Mouse (Mus musculus) liver, embryonic 11.5 days (tissue): ENCODE data around the gene Ankrd13a. TPM values are rescaled to one million over a fixed set of nuclear protein-coding genes. Genes with fewer than 3 reads are reported as not detected.
"Not testable (repeated sequence)": the region's sequence is repeated elsewhere in the genome, so short reads cannot be mapped to it uniquely, and the experiment has no call there.

Experiments used
- ATAC-seq: fragments of 200-750 bp; cut with Nextera tagmentation; replicated peaks from 2 replicates; pipeline ENCODE4 v1.8.0; 2017; ENCODE audit warnings: moderate number of reproducible peaks, mild to moderate bottlenecking, moderate TSS enrichment, moderate library complexity; ENCODE audit not compliant: low FRiP score
- DNase-seq: peaks from one replicate; pipeline ENCODE4 v3.0.0-alpha.2; 2017; ENCODE audit warnings: low spot score
- H3K27ac ChIP-seq: fragments of 300-500 bp; sonication (generic); 2 replicates; pipeline ENCODE4 v1.5.1; 2014; ENCODE audit warnings: mild to moderate bottlenecking, low read depth, low read length, control low read depth
- H3K27me3 ChIP-seq: fragments of 300-500 bp; sonication (generic); replicated peaks from 2 replicates; pipeline ENCODE4 v1.6.1; 2014; ENCODE audit warnings: low read length, mixed read lengths; ENCODE audit not compliant: control insufficient read depth, insufficient read depth
- H3K36me3 ChIP-seq: fragments of 300-500 bp; sonication (generic); 2 replicates; pipeline ENCODE4 v1.6.1; 2014; ENCODE audit warnings: mild to moderate bottlenecking, low read length, moderate library complexity, mixed read lengths; ENCODE audit not compliant: control insufficient read depth, insufficient read depth
- H3K4me1 ChIP-seq: fragments of 300-500 bp; sonication (generic); replicated peaks from 2 replicates; pipeline ENCODE4 v1.6.1; 2014; ENCODE audit warnings: low read length, mixed read lengths; ENCODE audit not compliant: control insufficient read depth, insufficient read depth
- H3K4me2 ChIP-seq: fragments of 300-500 bp; sonication (generic); 2 replicates; pipeline ENCODE4 v1.6.1; 2014; ENCODE audit warnings: mild to moderate bottlenecking, control low read depth, moderate library complexity
- H3K4me3 ChIP-seq: fragments of 300-500 bp; sonication (generic); 2 replicates; pipeline ENCODE4 v1.5.1; 2014; ENCODE audit warnings: low read depth, low read length, control low read depth
- H3K9ac ChIP-seq: fragments of 300-500 bp; sonication (generic); 2 replicates; pipeline ENCODE4 v1.6.1; 2014; ENCODE audit warnings: low read depth, low read length, control low read depth
- H3K9me3 ChIP-seq: fragments of 300-500 bp; sonication (generic); 2 replicates; pipeline ENCODE4 v1.6.1; 2016; ENCODE audit warnings: low read length, inconsistent platforms, mixed read lengths; ENCODE audit not compliant: control insufficient read depth
- WGBS: fragments of 180-500 bp; shearing (Covaris S2); extraction: QIAGEN DNeasy Blood & Tissue Kit; methylation state at CpG from one replicate; pipeline ENCODE4 v1.1.7; 2014; 5-methylcytosine and 5-hydroxymethylcytosine counted together
- polyA plus RNA-seq: library from polyadenylated mRNA; unstranded; fragments of >200 nt; fragmentation: Nextera tagmentation; extraction: Ambion mirVana; gene quantifications from 2 replicates; pipeline ENCODE4 v1.2.1, GENCODE M21; 2014

Ankrd13a gene
- polyA plus RNA-seq, 1 experiment from 2014 or later = 81.2 TPM

GRCm38 (mm10) chr5:114818124-114818523 lies 43.6 kb downstream of the Ankrd13a start:
- ATAC-seq (no peak; the same call in 1 of the 2 replicates), DNase-seq (no peak)
- Histone ChIP-seq H3K27me3 (no peaks in the 10 kb centered on the region), H3K27ac (no peak overlapping the region), H3K4me1 (no peaks in the 10 kb centered on the region), H3K36me3 (peaks cover 4% of the 10 kb centered on the region; the same call in 1 of the 2 replicates), H3K4me2 (no peak overlapping the region), H3K9me3 (peaks cover 8% of the 10 kb centered on the region; the same call in 1 of the 2 replicates), H3K9ac (no peak overlapping the region), H3K4me3 (no peak overlapping the region)
- WGBS = 64% methylated on average over 11 of the region's 11 CpGs

DNA sequence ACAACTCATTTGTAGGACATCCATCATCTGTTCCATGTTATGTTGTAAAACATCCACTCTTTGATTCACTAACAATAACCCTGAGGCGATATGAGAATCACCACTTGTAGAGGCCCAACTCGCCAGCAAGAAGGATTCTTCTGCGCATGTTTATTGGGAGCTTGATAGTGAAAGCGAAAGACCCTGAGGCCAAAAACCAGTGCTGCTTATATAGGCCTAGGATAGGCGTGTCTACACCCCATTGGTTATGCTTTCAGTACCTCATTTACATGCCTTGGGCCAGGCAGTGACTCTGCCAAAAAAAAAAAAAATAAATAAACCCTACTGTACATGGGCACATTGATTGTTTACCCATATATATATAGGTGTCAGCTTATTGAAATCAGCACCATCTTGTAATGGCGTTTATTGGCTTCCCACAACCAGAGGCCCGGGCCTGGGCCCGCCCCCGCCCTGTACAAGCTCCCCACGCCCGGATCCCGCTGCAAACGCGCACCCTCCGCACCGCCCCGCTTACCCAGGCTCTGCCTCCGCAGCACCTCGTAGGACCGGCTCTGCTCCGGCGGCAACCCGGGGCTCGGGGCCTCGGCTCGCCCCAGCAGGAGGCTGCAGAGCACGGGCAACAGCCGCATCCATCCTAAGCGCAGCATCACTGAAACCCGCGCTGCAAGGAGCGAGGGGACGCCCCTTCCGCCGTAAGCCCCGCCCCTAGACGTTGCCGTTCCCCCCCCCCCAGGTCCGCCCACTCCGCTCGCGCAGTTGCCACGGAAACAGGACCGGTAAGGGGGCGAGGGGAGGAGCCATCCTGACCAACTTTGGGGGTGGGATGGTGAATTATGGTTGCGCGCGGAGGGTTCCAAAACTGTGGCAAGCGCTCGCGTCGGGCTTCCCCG lies 48.6 kb downstream of the Ankrd13a start, which contains the start of gene 1500011B03Rik:
TSS of gene 1500011B03Rik (minus strand) at position 673 of the 893 bp plus-strand sequence.
- Histone ChIP-seq H3K27ac (peak within 1 kb of the TSS; percentile 45; the same call in 1 of the 2 replicates), H3K9me3 (peaks cover 8% of the 10 kb centered on the region; the same call in 1 of the 2 replicates), H3K36me3 (peaks cover 4% of the 10 kb centered on the region; the same call in 1 of the 2 replicates), H3K4me1 (no peaks in the 10 kb centered on the region), H3K9ac (peak within 1 kb of the TSS; percentile 64), H3K4me2 (peak within 1 kb of the TSS; percentile 73), H3K4me3 (peak within 1 kb of the TSS; percentile 84), H3K27me3 (no peaks in the 10 kb centered on the region)
- 9% methylated on average over 53 of the region's 53 CpGs for WGBS
- ATAC-seq = peak; percentile 73
- DNase-seq = peak; percentile 86

DNA sequence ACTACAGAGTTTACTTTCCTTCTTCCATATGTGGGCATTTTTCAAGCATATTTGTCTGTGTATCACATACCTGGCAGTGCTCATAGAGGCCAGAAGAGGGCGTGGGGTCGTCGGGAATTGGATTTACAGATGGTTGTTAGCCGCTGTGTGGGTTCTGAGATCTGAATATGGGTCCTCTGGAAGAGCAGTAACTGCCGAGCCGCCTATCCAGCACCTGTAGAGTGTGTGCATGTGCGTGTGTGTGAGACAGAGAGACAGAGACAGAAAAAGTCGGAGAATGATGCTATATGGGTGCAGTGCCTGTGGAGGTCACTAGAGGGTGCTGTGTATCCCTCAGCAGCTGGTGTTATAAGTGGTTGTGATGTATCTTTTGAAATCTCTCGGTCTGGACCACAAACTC lies 49.7 kb downstream of the Ankrd13a start:
- DNase-seq (peak; percentile 62), ATAC-seq (no peak)
- 9% methylated on average over 9 of the region's 9 CpGs for WGBS
- H3K4me1 ChIP-seq = no peaks in the 10 kb centered on the region
- peak overlapping the region; percentile 28; the same call in 1 of the 2 replicates for H3K4me3 ChIP-seq
- no peak overlapping the region for H3K9ac ChIP-seq
- H3K27me3 ChIP-seq = no peaks in the 10 kb centered on the region
- H3K9me3 ChIP-seq = peaks cover 8% of the 10 kb centered on the region; the same call in 1 of the 2 replicates
- H3K36me3 ChIP-seq = peaks cover 4% of the 10 kb centered on the region; the same call in 1 of the 2 replicates
- no peak overlapping the region for H3K27ac ChIP-seq
- peak overlapping the region; percentile 73 for H3K4me2 ChIP-seq

DNA sequence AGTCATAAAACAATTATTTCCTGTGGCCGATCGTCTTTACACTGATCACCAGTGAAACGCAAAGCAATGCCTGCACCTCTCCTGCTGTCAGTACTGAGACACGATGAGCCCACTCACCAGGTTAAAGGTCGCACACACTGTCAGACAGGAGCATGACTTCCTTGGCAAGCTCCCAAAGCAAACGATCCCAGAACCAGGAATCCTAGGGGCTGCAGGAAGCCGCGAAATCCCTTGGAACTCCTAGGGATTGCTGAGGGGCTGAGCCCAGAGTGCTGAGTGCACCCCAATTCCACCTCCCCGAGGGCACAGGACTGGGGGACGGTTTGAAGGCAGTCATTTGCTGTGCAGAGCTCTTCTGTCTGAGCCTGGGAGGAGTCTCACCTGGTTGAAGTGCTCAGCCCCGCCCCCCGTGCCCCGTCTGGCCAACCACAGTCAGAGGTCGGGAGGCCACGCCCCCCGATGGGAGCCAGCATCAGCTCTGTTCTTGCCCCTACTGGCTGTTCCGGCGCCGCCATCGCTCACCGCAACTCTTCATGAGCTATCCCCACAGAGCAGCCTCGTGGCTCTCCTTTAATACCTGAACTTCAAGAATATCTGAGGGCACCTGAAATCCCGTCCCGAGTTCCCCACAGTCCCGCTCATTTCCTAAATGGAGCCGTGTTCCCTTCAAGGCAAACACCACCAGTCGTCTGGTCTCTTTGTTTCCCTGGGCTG lies 51.7 kb downstream of the Ankrd13a start:
- Histone ChIP-seq H3K36me3 (peaks cover 4% of the 10 kb centered on the region; the same call in 1 of the 2 replicates), H3K9ac (peak overlapping the region; percentile 55), H3K4me3 (peak overlapping the region; percentile 47), H3K4me2 (peak overlapping the region; percentile 70), H3K4me1 (0 out of 2 replicates have a peak, but pooled peaks cover 2% of the 10 kb centered on the region), H3K9me3 (peaks cover 8% of the 10 kb centered on the region; the same call in 1 of the 2 replicates), H3K27ac (peak overlapping the region; percentile 39; the same call in 1 of the 2 replicates), H3K27me3 (no peaks in the 10 kb centered on the region)
- DNase-seq = peak; percentile 88
- 9% methylated on average over 27 of the region's 27 CpGs for WGBS
- peak; percentile 92 for ATAC-seq

DNA sequence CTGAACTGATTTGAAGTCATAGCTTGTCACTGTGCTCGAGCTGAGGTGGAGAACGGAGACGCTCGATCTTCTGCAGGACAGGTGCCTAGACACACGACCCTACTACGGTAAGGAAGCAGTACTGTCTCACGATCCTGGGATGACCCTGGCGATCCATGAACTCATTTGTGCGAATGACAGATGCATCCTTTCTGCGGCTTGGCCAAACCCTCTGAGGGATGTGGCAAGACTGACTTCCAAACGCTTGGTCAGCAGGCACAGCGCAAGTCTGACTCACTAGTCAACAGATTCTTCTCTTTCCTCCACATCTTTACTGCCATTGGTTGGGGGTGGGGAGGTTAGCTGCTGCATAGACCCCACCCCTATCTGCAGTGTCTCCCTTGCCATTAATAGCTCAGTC lies 53.0 kb downstream of the Ankrd13a start:
- Histone ChIP-seq H3K36me3 (no peaks in the 10 kb centered on the region), H3K4me3 (no peak overlapping the region), H3K27me3 (no peaks in the 10 kb centered on the region), H3K9me3 (no peaks in the 10 kb centered on the region), H3K27ac (no peak overlapping the region), H3K4me1 (0 out of 2 replicates have a peak, but pooled peaks cover 2% of the 10 kb centered on the region), H3K9ac (no peak overlapping the region), H3K4me2 (no peak overlapping the region)
- DNase-seq (no peak), ATAC-seq (no peak)
- 75% methylated on average over 12 of the region's 12 CpGs for WGBS

DNA sequence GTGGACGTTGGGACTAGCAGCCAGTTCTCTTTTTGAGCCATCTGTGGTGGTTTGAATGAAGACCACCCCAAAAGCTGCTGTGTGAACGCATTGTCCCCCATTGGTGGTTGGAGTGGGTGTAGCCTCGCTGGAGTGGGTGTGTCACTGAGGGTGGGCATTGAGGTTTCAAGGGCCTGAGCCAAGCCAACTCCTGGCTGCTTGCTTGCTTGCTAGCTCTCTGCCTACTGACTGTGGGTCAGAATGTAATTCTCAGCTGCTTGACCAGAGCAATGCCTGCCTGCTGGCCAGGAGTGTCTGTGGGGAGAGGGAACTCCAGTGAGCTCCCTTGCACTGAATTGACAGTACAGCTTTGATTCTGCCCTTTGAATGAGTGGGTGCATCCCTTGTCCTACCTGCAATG lies 55.3 kb downstream of the Ankrd13a start:
- 0 out of 2 replicates have a peak, but pooled peaks cover 2% of the 10 kb centered on the region for H3K4me1 ChIP-seq
- H3K4me2 ChIP-seq = no peak overlapping the region
- H3K9ac ChIP-seq = no peak overlapping the region; the same call in 1 of the 2 replicates
- WGBS = 67% methylated on average over 3 of the region's 3 CpGs
- H3K4me3 ChIP-seq = no peak overlapping the region
- H3K27me3 ChIP-seq = no peaks in the 10 kb centered on the region
- DNase-seq = no peak
- ATAC-seq = no peak
- H3K36me3 ChIP-seq = no peaks in the 10 kb centered on the region
- H3K9me3 ChIP-seq = no peaks in the 10 kb centered on the region
- no peak overlapping the region for H3K27ac ChIP-seq

- no peak overlapping the region for H3K4me3 ChIP-seq
- no peaks in the 10 kb centered on the region for H3K9me3 ChIP-seq
- DNase-seq (no peak), ATAC-seq (no peak)
- H3K4me1 ChIP-seq = no peaks in the 10 kb centered on the region
- no peaks in the 10 kb centered on the region for H3K36me3 ChIP-seq
- H3K9ac ChIP-seq = no peak overlapping the region
- no peak overlapping the region for H3K4me2 ChIP-seq
- 58% methylated on average over 12 of the region's 12 CpGs for WGBS
- no peaks in the 10 kb centered on the region for H3K27me3 ChIP-seq
- H3K27ac ChIP-seq = no peak overlapping the region
Measured at GRCm38 (mm10) chr5:114836886-114837285, 62.4 kb downstream of the Ankrd13a start.

- H3K36me3 ChIP-seq, H3K27ac ChIP-seq, H3K4me1 ChIP-seq, H3K27me3 ChIP-seq, ATAC-seq, DNase-seq, H3K9ac ChIP-seq, H3K4me3 ChIP-seq, H3K4me2 ChIP-seq, H3K9me3 ChIP-seq: not testable (repeated sequence)
- 66% methylated on average over 5 of the region's 5 CpGs for WGBS
Measured at GRCm38 (mm10) chr5:114840481-114840880, 66.0 kb downstream of the Ankrd13a start.
